Mouse (Mus musculus): ENCODE measurements around the gene H2afy. TPM values are rescaled to one million over a fixed set of nuclear protein-coding genes. Genes with fewer than 3 reads are reported as not detected.
A peak's percentile ranks its signal among the peaks of the same experiment; 100 is the strongest.

Gene H2afy
- total and polyA plus RNA-seq, 2 experiments from 2014 or later = 134 to 163 TPM

- Histone ChIP-seq H3K4me2 (ENCODE audit: low read depth, low read length, poor library complexity, severe bottlenecking) (no peak overlapping the region), H3K27ac (ENCODE audit: low read depth, low read length) (no peak overlapping the region)
Observed at GRCm38 (mm10) chr13:56057761-56058160, 78.4 kb downstream of the H2afy start.

GRCm38 (mm10) chr13:56055720-56056119 lies 80.4 kb downstream of the H2afy start:
- no peaks in the 10 kb centered on the region for H3K36me3 ChIP-seq (ENCODE audit: insufficient read depth, low read length)
- 91% methylated on average over 5 of the region's 5 CpGs for WGBS

More at GRCm38 (mm10) chr13:56057761-56058160, 78.4 kb downstream of the H2afy start:
- Histone ChIP-seq H3K27me3 (ENCODE audit: insufficient read depth, low read length) (no peaks in the 10 kb centered on the region), H3K4me3 (ENCODE audit: low read depth, low read length) (no peak overlapping the region), H3K4me1 (ENCODE audit: insufficient read depth, low read length) (peaks cover 9% of the 10 kb centered on the region; the same call in 1 of the 2 replicates), H3K9ac (replicated peaks; ENCODE audit: low read length, poor library complexity, severe bottlenecking) (no peak overlapping the region), H3K36me3 (ENCODE audit: insufficient read depth, low read length) (no peaks in the 10 kb centered on the region), H3K9me3 (ENCODE audit: low read length) (no peaks in the 10 kb centered on the region)
- TF ChIP-seq CTCF (IDR thresholded peaks at IDR 0.05) = no peak
- 50% methylated on average over 8 of the region's 8 CpGs for WGBS
- no peak for ATAC-seq (ENCODE audit: low FRiP score)
- DNase-seq (ENCODE audit: low spot score) = no peak

GRCm38 (mm10) chr13:56054089-56054488 lies 82.1 kb downstream of the H2afy start:
- DNase-seq (ENCODE audit: low spot score) (no peak), ATAC-seq (ENCODE audit: low FRiP score) (0 out of 2 replicates have a peak, but pooled peaks have one; percentile 34)
- H3K27me3 ChIP-seq (ENCODE audit: insufficient read depth, low read length) = no peaks in the 10 kb centered on the region
- no peaks in the 10 kb centered on the region for H3K36me3 ChIP-seq (ENCODE audit: insufficient read depth, low read length)
- H3K4me3 ChIP-seq (ENCODE audit: low read depth, low read length) = no peak overlapping the region
- WGBS = 27% methylated on average over 6 of the region's 6 CpGs
- no peak overlapping the region for H3K9ac ChIP-seq (replicated peaks; ENCODE audit: low read length, poor library complexity, severe bottlenecking)
- H3K4me2 ChIP-seq (ENCODE audit: low read depth, low read length, poor library complexity, severe bottlenecking) = no peak overlapping the region
- 0 out of 2 replicates have a peak overlapping the region, but pooled peaks have one; percentile 12 for H3K27ac ChIP-seq (ENCODE audit: low read depth, low read length)
- peaks cover 9% of the 10 kb centered on the region; the same call in 1 of the 2 replicates for H3K4me1 ChIP-seq (ENCODE audit: insufficient read depth, low read length)
- no peaks in the 10 kb centered on the region for H3K9me3 ChIP-seq (ENCODE audit: low read length)
- no peak for TF ChIP-seq CTCF (IDR thresholded peaks at IDR 0.05)

More at GRCm38 (mm10) chr13:56055720-56056119, 80.4 kb downstream of the H2afy start:
- no peak overlapping the region for H3K9ac ChIP-seq (replicated peaks; ENCODE audit: low read length, poor library complexity, severe bottlenecking)
- H3K9me3 ChIP-seq (ENCODE audit: low read length) = no peaks in the 10 kb centered on the region
- no peak overlapping the region for H3K4me2 ChIP-seq (ENCODE audit: low read depth, low read length, poor library complexity, severe bottlenecking)
- peaks cover 9% of the 10 kb centered on the region; the same call in 1 of the 2 replicates for H3K4me1 ChIP-seq (ENCODE audit: insufficient read depth, low read length)
- TF ChIP-seq CTCF (IDR thresholded peaks at IDR 0.05) = no peak
- no peak overlapping the region for H3K27ac ChIP-seq (ENCODE audit: low read depth, low read length)
- no peaks in the 10 kb centered on the region for H3K27me3 ChIP-seq (ENCODE audit: insufficient read depth, low read length)
- H3K4me3 ChIP-seq (ENCODE audit: low read depth, low read length) = no peak overlapping the region
- no peak for ATAC-seq (ENCODE audit: low FRiP score)
- no peak for DNase-seq (ENCODE audit: low spot score)

- DNase-seq (ENCODE audit: low spot score) = no peak
- no peak overlapping the region for H3K27ac ChIP-seq (ENCODE audit: low read depth, low read length)
- no peak for ATAC-seq (ENCODE audit: low FRiP score)
- H3K9ac ChIP-seq (replicated peaks; ENCODE audit: low read length, poor library complexity, severe bottlenecking) = no peak overlapping the region
- H3K9me3 ChIP-seq (ENCODE audit: low read length) = no peaks in the 10 kb centered on the region
- H3K4me2 ChIP-seq (ENCODE audit: low read depth, low read length, poor library complexity, severe bottlenecking) = no peak overlapping the region
- H3K4me1 ChIP-seq (ENCODE audit: insufficient read depth, low read length) = peaks cover 9% of the 10 kb centered on the region; the same call in 1 of the 2 replicates
- H3K4me3 ChIP-seq (ENCODE audit: low read depth, low read length) = no peak overlapping the region
- no peaks in the 10 kb centered on the region for H3K27me3 ChIP-seq (ENCODE audit: insufficient read depth, low read length)
- TF ChIP-seq CTCF (IDR thresholded peaks at IDR 0.05) = no peak
- no peaks in the 10 kb centered on the region for H3K36me3 ChIP-seq (ENCODE audit: insufficient read depth, low read length)
- WGBS = 16% methylated on average over 10 of the region's 10 CpGs
Observed at GRCm38 (mm10) chr13:56052781-56053180, 83.4 kb downstream of the H2afy start.

- 37% methylated on average over 6 of the region's 6 CpGs for WGBS
- Histone ChIP-seq H3K4me1 (ENCODE audit: insufficient read depth, low read length) (peaks cover 9% of the 10 kb centered on the region; the same call in 1 of the 2 replicates), H3K9me3 (ENCODE audit: low read length) (no peaks in the 10 kb centered on the region), H3K9ac (replicated peaks; ENCODE audit: low read length, poor library complexity, severe bottlenecking) (no peak overlapping the region), H3K27me3 (ENCODE audit: insufficient read depth, low read length) (no peaks in the 10 kb centered on the region), H3K4me3 (ENCODE audit: low read depth, low read length) (no peak overlapping the region), H3K4me2 (ENCODE audit: low read depth, low read length, poor library complexity, severe bottlenecking) (no peak overlapping the region), H3K27ac (ENCODE audit: low read depth, low read length) (no peak overlapping the region), H3K36me3 (ENCODE audit: insufficient read depth, low read length) (no peaks in the 10 kb centered on the region)
- DNase-seq (ENCODE audit: low spot score) (peak; percentile 40), ATAC-seq (ENCODE audit: low FRiP score) (no peak)
- no peak for TF ChIP-seq CTCF (IDR thresholded peaks at IDR 0.05)
Observed at GRCm38 (mm10) chr13:56050246-56050645, 85.9 kb downstream of the H2afy start.

GRCm38 (mm10) chr13:56042221-56042620 lies 93.9 kb downstream of the H2afy start:
- no peak for ATAC-seq (ENCODE audit: low FRiP score)
- H3K4me2 ChIP-seq (ENCODE audit: low read depth, low read length, poor library complexity, severe bottlenecking) = no peak overlapping the region
- no peak for DNase-seq (ENCODE audit: low spot score)
- H3K9me3 ChIP-seq (ENCODE audit: low read length) = no peaks in the 10 kb centered on the region
- no peak overlapping the region for H3K27ac ChIP-seq (ENCODE audit: low read depth, low read length)
- H3K27me3 ChIP-seq (ENCODE audit: insufficient read depth, low read length) = no peaks in the 10 kb centered on the region
- no peak overlapping the region for H3K9ac ChIP-seq (replicated peaks; ENCODE audit: low read length, poor library complexity, severe bottlenecking)
- H3K4me3 ChIP-seq (ENCODE audit: low read depth, low read length) = no peak overlapping the region
- peak; percentile 36 for TF ChIP-seq CTCF (IDR thresholded peaks at IDR 0.05)
- H3K36me3 ChIP-seq (ENCODE audit: insufficient read depth, low read length) = no peaks in the 10 kb centered on the region
- no peaks in the 10 kb centered on the region for H3K4me1 ChIP-seq (ENCODE audit: insufficient read depth, low read length)
- WGBS = 88% methylated on average over 3 of the region's 3 CpGs
